Mouse (Mus musculus) kidney, postnatal 10 days (tissue): ENCODE measurements around the gene Tmco1.

Experiments used
- DNase-seq: peaks from one replicate; pipeline ENCODE4 v3.0.0; 2021; ENCODE audit warnings: mixed read lengths

Gene Tmco1

DNA sequence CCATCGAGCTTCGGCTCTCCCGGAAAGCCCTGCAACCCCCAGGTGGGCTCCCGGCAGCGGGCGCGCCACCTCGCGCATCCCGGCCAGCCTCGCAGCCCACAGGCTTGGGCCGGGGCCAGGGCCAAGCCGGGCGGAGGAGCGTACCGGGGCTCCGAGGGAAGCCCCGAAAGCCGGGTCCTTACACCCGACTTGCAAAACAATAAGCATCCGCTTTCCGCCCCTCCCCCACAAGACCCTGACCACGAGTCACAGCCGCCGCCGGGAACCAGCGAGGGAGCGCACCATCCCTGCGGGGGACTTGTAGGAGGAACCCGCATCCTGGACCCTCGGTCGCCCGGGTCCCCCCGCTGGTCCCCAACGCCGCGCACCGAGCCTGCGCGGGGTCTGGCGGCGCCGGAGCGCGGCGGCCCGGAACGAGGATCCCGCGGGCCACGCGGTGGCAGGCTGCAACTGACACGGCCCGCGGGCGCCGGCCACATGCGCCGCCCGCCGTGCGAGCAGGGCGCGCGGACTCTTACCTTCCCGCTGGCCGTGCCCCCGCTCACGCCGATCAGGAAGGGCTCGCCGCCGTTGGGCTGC lies 23.8 kb upstream of the Tmco1 start:
- peak; percentile 84 for DNase-seq

DNA sequence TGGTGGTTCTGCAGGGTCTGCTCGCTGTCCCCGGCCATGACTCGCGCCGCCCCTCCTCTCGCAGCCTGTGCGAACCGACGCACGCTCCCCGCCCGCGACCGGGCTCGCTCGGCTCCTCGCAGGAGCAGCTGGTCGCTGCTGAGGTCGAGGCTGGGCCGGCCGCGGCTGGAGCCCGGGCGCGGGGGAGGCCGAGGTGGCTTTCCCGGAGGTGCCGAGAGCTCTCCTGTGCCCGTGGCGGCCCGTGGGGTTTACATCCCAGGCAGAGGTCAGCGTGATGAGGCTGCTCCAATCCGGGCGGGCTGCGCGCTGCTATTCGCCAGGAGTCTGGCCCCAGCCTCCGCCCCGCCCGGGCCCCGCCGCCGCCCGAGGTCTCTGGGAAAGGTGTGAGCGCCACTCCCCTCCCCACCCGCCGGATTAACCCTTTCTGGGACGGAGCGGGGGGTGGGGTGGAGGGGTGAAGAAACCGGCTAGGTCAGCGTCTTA lies 23.3 kb upstream of the Tmco1 start:
- DNase-seq: peak; percentile 92

DNA sequence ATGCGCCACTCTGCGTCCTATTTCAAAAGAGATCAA lies 23.0 kb upstream of the Tmco1 start, which contains the start of gene Uck2:
Gene Uck2 (minus strand): TSS at position 1 of the 36 bp plus-strand sequence.
- no peak for DNase-seq

GRCm38 (mm10) chr1:167285356-167285755 lies 22.8 kb upstream of the Tmco1 start:
- DNase-seq: no peak

GRCm38 (mm10) chr1:167287156-167287555 lies 21.0 kb upstream of the Tmco1 start:
- no peak for DNase-seq

- DNase-seq: no peak
Observed at GRCm38 (mm10) chr1:167288665-167289538, 19.3 kb upstream of the Tmco1 start.

DNA sequence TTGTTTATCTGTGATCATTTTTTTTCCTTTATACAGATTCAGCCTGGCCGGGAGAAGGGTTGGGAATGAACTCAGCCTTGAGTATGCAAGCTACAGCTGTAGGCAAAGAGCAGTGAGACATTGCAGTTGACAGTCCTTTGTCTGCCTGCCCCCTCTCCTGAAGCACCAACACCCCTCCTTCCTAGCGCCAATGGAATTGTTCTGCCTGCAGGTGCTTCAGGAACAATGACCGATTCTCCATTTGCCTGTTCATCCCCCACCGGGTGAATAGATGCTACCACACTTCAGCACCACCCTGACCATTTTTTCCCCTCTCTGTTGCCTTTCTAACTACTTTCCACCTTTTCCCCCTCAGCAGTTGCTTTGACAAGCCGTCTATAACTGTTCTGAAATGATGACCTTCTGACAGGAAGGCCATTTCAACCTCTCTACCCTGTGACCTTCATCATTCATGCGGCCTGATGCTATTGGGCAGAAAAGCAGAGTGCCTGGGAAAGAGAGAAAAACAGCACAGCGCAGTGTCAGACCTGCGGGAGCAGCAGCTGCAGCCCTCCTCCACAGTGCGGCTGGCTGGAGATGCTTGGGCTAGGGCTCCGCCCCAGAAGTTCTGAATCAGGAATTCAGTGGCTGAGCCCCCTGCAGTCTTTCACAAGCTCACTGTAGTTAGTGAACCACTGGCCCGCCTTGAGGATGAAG lies 18.5 kb upstream of the Tmco1 start:
- peak; percentile 46 for DNase-seq

- DNase-seq: no peak
Observed at GRCm38 (mm10) chr1:167290263-167290592, 17.9 kb upstream of the Tmco1 start.

GRCm38 (mm10) chr1:167291610-167292009 lies 16.6 kb upstream of the Tmco1 start:
- no peak for DNase-seq

DNA sequence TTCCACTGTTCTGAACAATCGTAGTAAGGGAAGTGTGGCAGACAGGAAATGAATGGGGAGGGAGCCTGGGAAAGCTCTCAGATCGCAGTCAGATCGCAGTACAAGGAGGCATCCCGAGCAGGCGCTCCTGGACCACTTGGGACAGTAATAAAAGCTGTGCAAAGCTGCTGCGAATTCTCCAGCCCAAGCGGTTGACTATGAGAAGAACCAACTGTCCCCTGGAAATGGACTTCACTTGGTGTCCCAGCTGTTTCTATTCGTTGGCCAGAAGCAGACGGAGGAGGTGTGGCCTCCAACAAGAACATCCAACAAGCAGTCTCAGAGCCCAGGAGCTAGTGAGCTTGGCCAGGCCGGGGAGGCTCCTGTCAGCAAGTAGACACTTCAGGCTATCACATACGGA lies 15.7 kb upstream of the Tmco1 start:
- peak; percentile 76 for DNase-seq

GRCm38 (mm10) chr1:167295679-167296402 lies 12.3 kb upstream of the Tmco1 start:
- no peak for DNase-seq

DNA sequence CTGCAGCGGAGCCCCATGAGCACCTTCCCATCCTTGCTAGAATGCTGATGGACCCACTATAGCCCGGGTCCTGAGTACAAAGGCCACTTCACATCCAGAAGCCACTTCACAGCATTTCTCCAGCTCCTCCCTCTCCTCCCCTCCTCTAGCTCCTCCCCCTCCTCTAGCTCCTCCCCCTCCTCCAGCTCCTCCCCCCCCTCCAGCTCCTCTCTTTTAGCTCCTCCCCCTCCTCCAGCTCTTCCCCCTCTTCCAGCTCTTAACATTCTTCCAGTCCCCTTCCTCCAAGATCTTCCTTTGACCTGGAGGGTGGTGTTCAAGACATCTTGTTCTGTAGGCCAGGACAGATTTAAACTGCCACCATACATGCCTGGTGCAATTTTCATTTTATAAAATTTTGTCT lies 8.1 kb upstream of the Tmco1 start:
- no peak for DNase-seq

DNA sequence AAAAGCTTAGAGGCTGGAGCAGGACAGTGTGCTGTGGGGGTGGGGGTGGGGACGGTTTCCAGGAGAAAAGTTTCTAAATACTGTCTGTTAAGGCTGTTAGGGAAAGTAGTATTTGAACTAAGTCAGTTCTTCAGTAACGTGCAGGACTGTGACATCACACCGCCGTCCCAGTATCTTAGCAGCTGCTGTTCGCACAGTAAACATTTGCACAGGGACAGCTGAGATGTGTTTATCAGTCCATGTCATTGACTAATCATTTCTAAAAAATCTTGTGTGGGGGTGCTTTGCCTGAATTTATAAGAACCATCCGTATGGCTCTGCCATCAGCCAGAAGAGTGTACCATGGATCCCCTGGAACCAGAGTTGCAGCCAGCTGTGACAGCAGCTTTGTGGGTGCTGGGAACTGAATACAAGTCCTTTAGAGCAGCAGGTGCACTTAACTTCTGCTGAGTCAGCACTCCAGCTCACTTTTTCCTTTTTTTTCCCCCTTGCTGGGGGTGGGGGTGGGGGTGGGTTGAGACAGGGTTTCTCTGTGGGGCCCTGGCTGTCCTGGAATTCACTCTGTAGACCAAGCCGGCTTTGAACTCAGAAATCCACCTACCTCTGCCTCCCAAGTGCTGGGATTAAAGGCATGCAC lies 2.6 kb upstream of the Tmco1 start:
- DNase-seq: no peak

DNA sequence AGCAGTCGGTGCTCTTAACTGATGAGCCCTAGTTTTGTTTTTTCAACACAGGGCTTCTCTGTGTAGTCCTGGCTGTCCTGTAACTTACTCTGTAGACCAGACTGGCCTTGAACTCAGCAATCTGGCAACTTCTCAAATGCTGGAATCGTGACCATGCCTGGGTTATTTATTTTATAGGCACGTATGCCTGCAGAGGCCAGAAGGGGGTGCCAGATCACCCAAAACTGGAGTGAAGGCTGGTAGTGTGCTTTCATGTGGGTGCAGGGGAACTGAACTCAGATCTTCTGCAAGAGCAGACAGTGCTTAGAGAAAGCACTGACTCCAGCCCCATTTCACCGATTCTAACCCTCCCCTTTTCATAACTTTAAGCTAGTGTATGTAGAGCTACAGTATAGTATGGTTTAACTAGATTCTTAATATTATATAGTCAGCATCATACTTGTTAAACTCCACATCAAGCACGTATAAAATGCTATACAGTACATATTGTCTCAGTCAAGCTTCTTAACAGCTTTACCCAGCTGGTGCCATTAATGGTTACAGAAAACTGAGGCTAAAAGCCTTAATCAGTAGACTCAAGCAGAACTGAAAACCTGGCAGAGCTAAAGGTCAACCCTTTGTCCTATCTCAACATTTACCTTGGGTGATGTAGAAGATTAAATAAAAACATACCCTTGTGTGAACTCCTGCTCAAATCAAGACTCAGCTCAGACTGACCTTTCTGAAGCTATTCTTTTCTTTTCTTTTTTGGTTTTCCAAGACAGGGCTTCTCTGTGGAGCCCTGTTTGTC lies 1.5 kb upstream of the Tmco1 start:
- peak; percentile 51 for DNase-seq

- no peak for DNase-seq
Observed at GRCm38 (mm10) chr1:167307674-167308073, 504 bp upstream of the Tmco1 start.

- DNase-seq: no peak
Observed at GRCm38 (mm10) chr1:167312367-167312766, 4.2 kb downstream of the Tmco1 start.

DNA sequence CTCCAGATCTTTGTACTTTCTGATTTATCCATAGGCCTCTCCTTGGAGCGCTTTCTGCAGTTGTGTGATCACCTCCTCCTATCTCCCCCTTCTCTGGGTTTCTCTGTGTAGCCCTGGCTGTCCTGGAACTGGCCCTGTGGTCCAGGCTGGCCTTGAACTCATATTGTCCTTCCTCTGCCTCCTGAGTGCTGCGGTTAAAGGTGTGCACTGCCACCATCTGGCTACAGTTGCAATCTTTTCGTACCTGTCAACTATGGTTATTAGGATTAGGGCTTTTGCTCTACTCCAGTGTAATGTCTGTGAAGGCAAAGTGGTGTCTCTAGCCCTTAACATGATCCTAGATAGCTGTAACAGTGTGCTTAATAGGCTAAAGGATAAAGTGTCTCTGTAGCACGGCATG lies 5.0 kb downstream of the Tmco1 start:
- no peak for DNase-seq

DNA sequence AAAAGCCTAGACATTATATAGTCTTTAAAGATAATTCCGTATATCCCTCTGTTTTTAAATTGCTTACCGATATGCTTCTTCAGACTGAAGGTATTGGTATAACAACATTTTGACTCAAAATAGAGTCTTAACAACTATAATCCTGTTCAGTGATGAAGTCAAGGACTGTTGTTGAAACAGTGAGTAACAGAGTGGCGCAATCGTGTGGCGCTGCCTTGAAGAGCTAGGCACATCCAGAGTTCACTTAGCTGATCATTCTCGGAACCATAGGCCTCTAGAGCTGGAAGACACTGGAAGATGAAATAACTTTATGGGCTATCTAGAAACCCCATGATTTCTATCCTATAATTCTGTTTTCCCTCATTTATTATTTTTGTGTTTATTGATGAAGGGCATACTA lies 13.5 kb downstream of the Tmco1 start:
- DNase-seq: no peak

DNA sequence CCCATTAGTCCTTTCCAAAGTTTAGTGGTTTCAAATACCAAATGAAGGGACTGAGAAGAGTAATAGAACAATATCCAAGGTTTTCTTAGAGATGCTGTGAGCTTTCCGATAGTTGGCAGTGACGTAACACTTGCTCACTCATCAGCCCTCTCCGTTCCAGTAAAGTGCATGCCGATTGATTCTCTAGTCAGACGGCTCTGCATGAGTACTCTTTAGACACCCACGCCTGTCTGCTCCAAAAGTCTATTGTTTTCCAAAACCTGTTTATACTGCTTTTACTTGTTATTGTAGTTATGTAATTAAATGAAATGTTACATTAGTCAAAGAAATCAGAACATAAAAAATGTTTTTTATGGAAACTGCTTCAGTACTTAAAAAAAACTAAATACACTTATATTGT lies 20.6 kb downstream of the Tmco1 start:
- no peak for DNase-seq

DNA sequence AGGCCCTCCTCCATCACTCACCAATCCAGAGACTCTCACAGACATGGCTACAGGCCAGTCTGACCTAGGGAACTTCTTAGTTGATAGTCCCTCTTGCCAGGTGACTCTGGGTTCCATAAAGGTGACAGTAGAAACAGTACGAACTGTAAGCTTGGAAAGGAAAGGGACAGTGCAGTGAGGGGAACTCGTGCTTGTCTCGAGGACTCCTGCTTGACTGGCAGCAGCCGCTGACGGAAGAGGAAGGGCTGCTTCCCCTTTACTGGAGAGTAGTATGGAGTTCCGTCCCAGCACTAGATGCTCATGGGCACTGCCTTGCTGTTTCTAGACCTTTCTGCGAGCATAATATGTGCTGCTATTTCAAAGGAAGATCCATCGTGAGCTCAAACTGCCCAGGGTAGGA lies 22.9 kb downstream of the Tmco1 start:
- no peak for DNase-seq

GRCm38 (mm10) chr1:167336398-167336797 lies 28.2 kb downstream of the Tmco1 start:
- no peak for DNase-seq

DNA sequence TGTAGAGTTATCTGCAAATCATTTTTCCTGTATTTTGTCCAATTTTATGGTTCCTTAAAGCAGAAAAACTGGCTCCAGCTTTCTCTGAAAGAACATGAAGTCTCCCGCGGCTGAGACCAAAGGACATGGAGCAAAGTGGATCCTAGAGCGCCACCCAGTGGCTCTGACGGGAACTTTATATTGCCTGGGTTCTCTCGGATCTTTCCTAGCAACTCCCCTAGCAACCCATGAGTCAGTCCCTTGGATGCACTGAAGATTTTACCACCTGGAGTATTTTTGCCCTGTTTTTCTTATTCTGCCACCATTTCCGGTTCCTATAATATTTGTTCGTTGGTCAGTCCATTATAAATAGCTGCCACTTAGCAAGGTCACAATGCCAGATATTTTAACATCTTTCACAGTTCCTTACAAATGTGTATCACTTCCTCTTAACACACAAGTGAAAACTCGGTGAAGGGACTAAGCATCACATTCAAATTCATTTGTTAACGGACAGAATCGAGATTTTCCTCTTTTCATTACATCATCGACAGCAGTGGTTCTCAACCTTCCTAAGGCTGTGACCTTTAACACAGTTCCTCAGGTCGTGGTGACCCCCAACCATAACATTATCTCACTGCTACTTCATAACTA lies 29.4 kb downstream of the Tmco1 start:
- peak; percentile 91 for DNase-seq
